Mouse (Mus musculus): ENCODE results near the gene Polr3b. TPM values are rescaled to one million over a fixed set of nuclear protein-coding genes. Genes with fewer than 3 reads are reported as not detected.

The Polr3b gene
- total RNA-seq, 2 experiments from 2014 or later, result 34.2 to 63.5 TPM

GRCm38 (mm10) chr10:84657437-84658087 lies 35.5 kb downstream of the Polr3b start:
- no peak for ATAC-seq (replicated peaks; ENCODE audit: low FRiP score, low TSS enrichment, poor library complexity, severe bottlenecking)

- ATAC-seq (replicated peaks; ENCODE audit: low FRiP score, low TSS enrichment, poor library complexity, severe bottlenecking), result no peak
Measured at GRCm38 (mm10) chr10:84658088-84658848, 36.2 kb downstream of the Polr3b start.

- no peak for ATAC-seq (replicated peaks; ENCODE audit: low FRiP score, low TSS enrichment, poor library complexity, severe bottlenecking)
Measured at GRCm38 (mm10) chr10:84659281-84659680, 37.2 kb downstream of the Polr3b start.

GRCm38 (mm10) chr10:84662138-84662537 lies 40.0 kb downstream of the Polr3b start:
- no peak for ATAC-seq (replicated peaks; ENCODE audit: low FRiP score, low TSS enrichment, poor library complexity, severe bottlenecking)

- no peak for ATAC-seq (replicated peaks; ENCODE audit: low FRiP score, low TSS enrichment, poor library complexity, severe bottlenecking)
Measured at GRCm38 (mm10) chr10:84665713-84666260, 43.7 kb downstream of the Polr3b start.

- peak; percentile 74 for ATAC-seq (replicated peaks; ENCODE audit: low FRiP score, low TSS enrichment, poor library complexity, severe bottlenecking)
Measured at GRCm38 (mm10) chr10:84675653-84676052, 53.6 kb downstream of the Polr3b start.

- no peak for ATAC-seq (replicated peaks; ENCODE audit: low FRiP score, low TSS enrichment, poor library complexity, severe bottlenecking)
Measured at GRCm38 (mm10) chr10:84676511-84676910, 54.4 kb downstream of the Polr3b start.

GRCm38 (mm10) chr10:84677871-84678270 lies 55.8 kb downstream of the Polr3b start:
- no peak for ATAC-seq (replicated peaks; ENCODE audit: low FRiP score, low TSS enrichment, poor library complexity, severe bottlenecking)

- ATAC-seq (replicated peaks; ENCODE audit: low FRiP score, low TSS enrichment, poor library complexity, severe bottlenecking), result no peak
Measured at GRCm38 (mm10) chr10:84678441-84678840, 56.3 kb downstream of the Polr3b start.

GRCm38 (mm10) chr10:84685444-84686121 lies 63.5 kb downstream of the Polr3b start:
- ATAC-seq (replicated peaks; ENCODE audit: low FRiP score, low TSS enrichment, poor library complexity, severe bottlenecking), result no peak

GRCm38 (mm10) chr10:84686122-84686497 lies 64.0 kb downstream of the Polr3b start:
- ATAC-seq (replicated peaks; ENCODE audit: low FRiP score, low TSS enrichment, poor library complexity, severe bottlenecking), result no peak

GRCm38 (mm10) chr10:84686705-84687104 lies 64.6 kb downstream of the Polr3b start:
- no peak for ATAC-seq (replicated peaks; ENCODE audit: low FRiP score, low TSS enrichment, poor library complexity, severe bottlenecking)

- ATAC-seq (replicated peaks; ENCODE audit: low FRiP score, low TSS enrichment, poor library complexity, severe bottlenecking), result no peak
Measured at GRCm38 (mm10) chr10:84687736-84688135, 65.6 kb downstream of the Polr3b start.

- no peak for ATAC-seq (replicated peaks; ENCODE audit: low FRiP score, low TSS enrichment, poor library complexity, severe bottlenecking)
Measured at GRCm38 (mm10) chr10:84689846-84690245, 67.8 kb downstream of the Polr3b start.

GRCm38 (mm10) chr10:84690818-84691217 lies 68.7 kb downstream of the Polr3b start:
- no peak for ATAC-seq (replicated peaks; ENCODE audit: low FRiP score, low TSS enrichment, poor library complexity, severe bottlenecking)

GRCm38 (mm10) chr10:84691692-84692091 lies 69.6 kb downstream of the Polr3b start:
- no peak for ATAC-seq (replicated peaks; ENCODE audit: low FRiP score, low TSS enrichment, poor library complexity, severe bottlenecking)

GRCm38 (mm10) chr10:84693841-84694638 lies 71.9 kb downstream of the Polr3b start:
- no peak for ATAC-seq (replicated peaks; ENCODE audit: low FRiP score, low TSS enrichment, poor library complexity, severe bottlenecking)

- peak; percentile 97 for ATAC-seq (replicated peaks; ENCODE audit: low FRiP score, low TSS enrichment, poor library complexity, severe bottlenecking)
Measured at GRCm38 (mm10) chr10:84700236-84700987, 78.3 kb downstream of the Polr3b start.

GRCm38 (mm10) chr10:84701110-84701509 lies 79.0 kb downstream of the Polr3b start:
- ATAC-seq (replicated peaks; ENCODE audit: low FRiP score, low TSS enrichment, poor library complexity, severe bottlenecking), result peak; percentile 71

Data from megakaryocyte-erythroid progenitor cell, adult 5-6 weeks (primary cell).